Mouse (Mus musculus): ENCODE results near the gene Grm4. TPM values are rescaled to one million over a fixed set of nuclear protein-coding genes. Genes with fewer than 3 reads are reported as not detected.

Gene Grm4
- polyA plus RNA-seq, 1 experiment from 2014 or later = 0.29 TPM

DNA sequence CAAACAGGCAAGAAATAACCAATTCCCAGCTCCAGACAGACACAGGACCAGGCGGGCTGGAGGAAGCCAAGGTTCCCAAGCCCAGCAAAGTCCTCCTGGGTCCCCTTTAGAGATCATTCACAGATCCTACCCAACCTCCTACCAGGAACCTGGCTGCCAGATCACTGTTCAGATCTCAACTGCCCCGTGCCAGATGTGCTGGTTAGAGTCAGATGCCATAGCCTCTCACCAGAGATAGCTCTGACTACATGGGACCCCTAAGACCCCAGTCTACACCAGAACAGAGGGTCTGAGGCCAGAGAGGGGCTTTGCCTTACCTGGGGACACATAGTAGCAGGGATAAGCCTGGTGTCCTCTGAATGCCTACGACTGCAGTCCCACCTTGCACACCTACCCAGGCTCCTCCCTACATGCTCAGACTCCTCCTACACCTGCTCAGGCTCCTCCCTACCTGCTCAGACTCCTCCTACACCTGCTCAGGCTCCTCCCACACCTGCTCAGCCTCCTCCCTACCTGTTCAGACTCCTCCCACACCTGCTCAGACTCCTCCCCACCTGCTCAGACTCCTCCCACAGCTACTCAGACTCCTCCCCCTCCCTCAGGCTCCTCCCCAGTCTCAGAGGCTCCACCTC lies 63.2 kb downstream of the Grm4 start:
- Histone ChIP-seq H3K4me2 (replicated peaks) (no peak overlapping the region), H3K9ac (no peak overlapping the region), H3K27ac (no peak overlapping the region), H3K4me3 (replicated peaks) (no peak overlapping the region), H3K36me3 (no peaks in the 10 kb centered on the region), H3K4me1 (replicated peaks) (no peaks in the 10 kb centered on the region), H3K27me3 (replicated peaks) (peaks cover 4% of the 10 kb centered on the region; the same call in 1 of the 2 replicates), H3K9me3 (no peaks in the 10 kb centered on the region)
- WGBS = 75% methylated on average over 3 of the region's 3 CpGs
- ATAC-seq = no peak

DNA sequence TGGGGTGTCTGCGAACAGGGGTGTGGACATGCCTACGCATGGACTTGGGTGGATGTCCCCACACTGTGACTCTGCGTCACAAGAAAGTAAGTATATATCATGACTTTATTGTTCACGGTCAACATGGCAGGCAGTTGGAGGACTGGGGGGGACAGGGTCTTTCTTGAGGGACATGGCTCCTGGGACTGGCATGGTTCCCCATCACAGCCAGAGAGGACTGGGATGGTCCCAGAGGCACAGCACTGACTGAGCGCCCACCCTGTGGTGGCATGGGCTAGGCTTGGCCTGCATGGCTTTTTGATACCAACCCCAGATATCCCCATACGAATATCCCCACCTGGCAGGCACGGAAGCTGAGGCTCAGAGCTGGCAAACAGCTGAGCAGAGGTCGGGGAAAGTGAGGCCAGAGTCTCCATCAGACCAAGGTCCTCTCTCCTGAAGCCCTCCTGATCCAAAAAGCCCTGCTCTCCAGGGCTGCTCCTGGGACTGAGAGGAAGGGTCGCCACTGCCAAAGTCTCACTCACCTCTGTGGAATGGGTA lies 64.1 kb downstream of the Grm4 start:
- Histone ChIP-seq H3K4me3 (replicated peaks) (no peak overlapping the region), H3K27me3 (replicated peaks) (peaks cover 4% of the 10 kb centered on the region; the same call in 1 of the 2 replicates), H3K27ac (no peak overlapping the region), H3K4me2 (replicated peaks) (no peak overlapping the region), H3K9ac (no peak overlapping the region), H3K9me3 (no peaks in the 10 kb centered on the region), H3K36me3 (no peaks in the 10 kb centered on the region), H3K4me1 (replicated peaks) (no peaks in the 10 kb centered on the region)
- WGBS = 85% methylated on average over 9 of the region's 9 CpGs
- no peak for ATAC-seq

DNA sequence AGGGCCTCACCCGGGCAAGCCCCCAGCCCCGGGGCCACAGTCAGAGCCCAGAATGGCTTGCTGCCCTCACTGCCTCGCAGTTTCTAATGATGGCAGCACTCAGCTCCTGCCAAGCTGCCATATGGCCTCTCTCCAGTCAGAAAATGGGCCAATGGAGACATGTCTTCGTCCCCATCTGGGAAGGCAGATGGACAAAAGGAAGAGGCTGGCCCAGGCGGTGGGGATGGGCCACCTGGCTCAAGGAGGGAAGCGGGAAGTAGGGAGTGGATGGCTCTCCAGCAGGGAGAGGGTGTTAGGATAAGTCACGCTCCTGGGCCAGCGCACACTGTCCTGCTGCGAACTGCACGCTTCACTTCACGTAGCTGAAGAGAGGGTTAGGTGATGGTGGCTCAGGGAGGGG lies 64.8 kb downstream of the Grm4 start:
- H3K4me3 ChIP-seq (replicated peaks) = no peak overlapping the region
- 75% methylated on average over 11 of the region's 11 CpGs for WGBS
- no peaks in the 10 kb centered on the region for H3K9me3 ChIP-seq

DNA sequence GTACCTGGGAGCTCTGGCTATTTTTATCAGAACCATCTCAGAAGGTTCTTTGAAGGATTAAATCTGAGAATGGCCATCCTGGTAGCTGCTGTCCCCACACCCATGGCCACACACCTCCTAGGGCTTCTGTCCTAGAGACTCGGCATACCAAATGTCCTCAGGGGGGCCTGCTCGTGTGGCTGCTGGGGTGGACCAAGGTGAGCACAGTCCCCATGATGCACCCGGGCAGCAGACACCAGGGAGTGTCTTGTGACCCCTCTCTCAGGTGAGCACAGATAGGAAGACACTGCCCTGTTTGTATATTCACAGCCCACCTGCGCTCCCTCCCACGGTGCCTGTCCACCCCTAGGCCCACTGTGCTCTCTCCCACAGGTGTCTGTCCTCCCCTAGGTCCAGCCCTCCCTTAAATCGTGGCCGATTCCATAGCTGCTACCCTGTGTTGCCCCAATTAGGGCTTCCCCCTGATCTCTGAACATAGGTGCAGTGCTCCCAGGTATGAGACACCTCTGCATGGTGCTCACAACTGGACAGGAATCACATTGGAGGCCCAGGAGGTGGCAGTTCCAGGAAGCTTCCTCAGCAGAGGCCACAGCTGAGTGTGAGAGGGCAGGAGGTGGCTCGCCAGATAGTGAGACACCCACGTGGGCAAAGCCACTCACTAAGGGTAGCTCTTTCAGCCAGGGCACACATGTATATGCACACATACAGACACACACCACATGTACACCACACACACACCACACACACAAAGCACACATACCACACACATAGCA lies 66.0 kb downstream of the Grm4 start:
- H3K4me3 ChIP-seq (replicated peaks) = no peak overlapping the region
- H3K4me1 ChIP-seq (replicated peaks) = no peaks in the 10 kb centered on the region
- no peaks in the 10 kb centered on the region for H3K36me3 ChIP-seq
- H3K27ac ChIP-seq = no peak overlapping the region
- no peak overlapping the region for H3K9ac ChIP-seq
- peaks cover 3% of the 10 kb centered on the region; the same call in 1 of the 2 replicates for H3K27me3 ChIP-seq (replicated peaks)
- no peak overlapping the region for H3K4me2 ChIP-seq (replicated peaks)
- 71% methylated on average over 9 of the region's 9 CpGs for WGBS
- H3K9me3 ChIP-seq = no peaks in the 10 kb centered on the region
- no peak for ATAC-seq

More for the DNA sequence above, 64.8 kb downstream of the Grm4 start:
- Histone ChIP-seq H3K4me2 (replicated peaks) (no peak overlapping the region), H3K27ac (no peak overlapping the region), H3K4me1 (replicated peaks) (no peaks in the 10 kb centered on the region), H3K36me3 (no peaks in the 10 kb centered on the region), H3K9ac (no peak overlapping the region), H3K27me3 (replicated peaks) (peaks cover 4% of the 10 kb centered on the region; the same call in 1 of the 2 replicates)
- ATAC-seq = no peak

DNA sequence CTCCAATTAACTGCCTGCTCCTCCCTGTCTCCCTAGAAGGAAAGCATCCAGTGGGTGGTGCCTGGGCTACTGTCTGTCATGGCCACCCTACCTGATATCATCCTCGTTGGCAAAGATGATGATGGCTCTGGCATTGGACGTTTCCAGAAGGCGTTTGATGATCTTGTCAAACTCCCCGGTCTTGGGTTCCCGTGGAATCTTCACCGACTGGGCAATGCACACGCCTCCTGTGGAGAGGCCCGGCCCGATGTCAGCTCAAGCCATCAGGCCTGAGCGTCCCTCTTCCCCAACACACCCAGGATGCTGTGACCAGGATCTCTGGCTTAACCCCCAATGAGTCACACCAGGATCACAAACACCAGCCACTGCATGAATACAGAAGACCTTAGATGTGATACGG lies 66.8 kb downstream of the Grm4 start:
- 88% methylated on average over 11 of the region's 11 CpGs for WGBS

DNA sequence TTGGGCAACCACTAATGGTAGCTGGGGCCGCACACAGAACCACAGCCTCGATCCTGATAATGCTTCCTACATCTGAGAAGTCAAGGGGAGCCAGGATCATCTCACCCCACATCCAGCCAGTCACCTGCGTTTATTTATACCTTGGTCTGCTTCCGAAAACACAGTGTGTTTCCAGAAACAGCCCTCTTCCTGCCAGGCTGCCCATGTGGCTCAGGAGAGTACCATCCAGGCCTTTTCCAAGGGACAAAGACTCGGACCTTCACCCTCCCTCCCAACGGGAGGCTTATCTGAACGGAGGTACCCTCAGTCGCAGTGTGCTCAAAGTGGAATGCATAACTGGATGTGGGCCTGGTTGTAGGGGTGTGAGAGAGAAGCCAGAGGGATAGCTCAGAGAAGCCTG lies 68.2 kb downstream of the Grm4 start:
- Histone ChIP-seq H3K4me1 (replicated peaks) (no peaks in the 10 kb centered on the region), H3K9me3 (no peaks in the 10 kb centered on the region), H3K9ac (no peak overlapping the region), H3K36me3 (no peaks in the 10 kb centered on the region), H3K4me3 (replicated peaks) (no peak overlapping the region), H3K27me3 (replicated peaks) (no peaks in the 10 kb centered on the region), H3K4me2 (replicated peaks) (no peak overlapping the region), H3K27ac (no peak overlapping the region)
- WGBS = 71% methylated on average over 8 of the region's 8 CpGs
- ATAC-seq = no peak

More for the DNA sequence above, 66.8 kb downstream of the Grm4 start:
- no peaks in the 10 kb centered on the region for H3K9me3 ChIP-seq
- H3K36me3 ChIP-seq = no peaks in the 10 kb centered on the region
- H3K4me1 ChIP-seq (replicated peaks) = no peaks in the 10 kb centered on the region
- no peak overlapping the region for H3K4me3 ChIP-seq (replicated peaks)
- H3K4me2 ChIP-seq (replicated peaks) = no peak overlapping the region
- no peak for ATAC-seq
- no peaks in the 10 kb centered on the region for H3K27me3 ChIP-seq (replicated peaks)
- no peak overlapping the region for H3K9ac ChIP-seq
- H3K27ac ChIP-seq = no peak overlapping the region

DNA sequence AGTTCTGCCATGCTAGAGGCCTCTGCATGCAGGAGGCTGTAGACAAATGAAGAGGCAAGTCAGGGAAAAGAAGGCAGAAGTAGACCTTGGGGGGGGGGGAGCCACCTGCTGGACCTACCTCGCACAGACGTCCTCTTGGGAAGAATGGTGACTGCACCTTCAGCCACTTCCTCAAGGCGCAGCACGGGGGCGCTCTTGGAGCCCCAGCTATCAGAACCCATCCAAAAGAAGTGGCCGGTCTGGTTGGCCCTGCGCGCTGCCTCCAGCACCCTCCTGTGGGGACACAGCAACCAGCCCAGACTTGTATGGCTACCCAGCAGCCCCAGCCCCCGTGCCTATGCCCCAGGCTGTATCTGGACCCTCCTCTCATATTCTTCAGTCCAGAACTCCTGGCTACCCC lies 69.4 kb downstream of the Grm4 start:
- WGBS = 23% methylated on average over 9 of the region's 9 CpGs
- ATAC-seq = no peak
- no peak overlapping the region for H3K4me3 ChIP-seq (replicated peaks)
- H3K27ac ChIP-seq = no peak overlapping the region
- no peaks in the 10 kb centered on the region for H3K4me1 ChIP-seq (replicated peaks)
- H3K9ac ChIP-seq = no peak overlapping the region
- H3K27me3 ChIP-seq (replicated peaks) = no peaks in the 10 kb centered on the region
- no peaks in the 10 kb centered on the region for H3K36me3 ChIP-seq
- H3K4me2 ChIP-seq (replicated peaks) = no peak overlapping the region
- H3K9me3 ChIP-seq = no peaks in the 10 kb centered on the region

DNA sequence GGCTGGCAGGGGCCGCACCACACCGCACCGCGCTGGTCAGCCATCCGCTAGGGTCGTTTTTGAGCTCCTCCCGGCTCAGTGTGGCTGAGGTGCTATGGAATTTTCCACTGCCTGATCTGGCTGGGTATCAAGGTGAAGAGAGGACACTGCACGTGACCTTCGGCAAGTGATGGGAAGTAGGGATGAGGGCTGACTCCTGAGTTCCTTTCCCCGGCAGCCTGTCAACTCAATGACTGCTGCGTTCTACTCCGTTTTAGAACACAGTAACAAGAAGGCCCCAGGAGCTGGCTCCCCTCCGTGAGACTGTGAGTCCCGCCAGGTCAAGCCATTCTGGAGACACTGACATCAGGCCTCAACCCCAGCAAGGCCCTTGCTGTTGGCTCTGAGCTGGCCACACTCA lies 70.0 kb downstream of the Grm4 start:
- WGBS = 88% methylated on average over 14 of the region's 14 CpGs
- Histone ChIP-seq H3K27me3 (replicated peaks) (no peaks in the 10 kb centered on the region), H3K9ac (no peak overlapping the region), H3K4me3 (replicated peaks) (no peak overlapping the region), H3K27ac (no peak overlapping the region), H3K4me2 (replicated peaks) (no peak overlapping the region), H3K9me3 (no peaks in the 10 kb centered on the region), H3K4me1 (replicated peaks) (no peaks in the 10 kb centered on the region), H3K36me3 (no peaks in the 10 kb centered on the region)
- ATAC-seq = no peak

DNA sequence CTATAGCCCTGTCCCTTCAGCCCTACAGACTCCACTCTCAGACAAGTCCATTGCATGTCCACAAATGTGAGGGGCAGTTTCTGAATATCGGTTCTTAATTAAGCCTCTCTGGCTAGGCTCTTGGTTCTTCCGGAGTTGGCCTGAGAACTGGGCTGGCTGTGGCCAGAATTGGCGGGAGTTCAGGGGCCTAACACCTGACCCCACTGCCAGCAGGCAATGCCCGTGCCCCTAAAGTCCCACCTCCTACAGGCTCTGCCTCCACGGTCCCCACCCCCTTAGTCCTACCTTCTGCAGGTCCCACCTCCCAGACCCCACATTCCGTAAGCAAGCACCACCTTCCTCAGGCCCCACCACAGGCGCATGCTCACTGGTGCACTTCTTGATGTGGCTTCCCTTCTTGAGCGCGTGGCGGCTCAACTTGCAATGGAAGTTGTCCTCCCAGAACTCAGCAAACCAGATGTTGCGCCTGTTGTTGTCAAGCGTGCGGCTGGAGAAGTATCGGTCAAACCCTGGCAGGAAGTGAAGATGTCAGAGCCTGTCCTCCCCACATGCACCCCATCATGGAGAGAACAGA lies 71.4 kb downstream of the Grm4 start:
- Histone ChIP-seq H3K27ac (no peak overlapping the region), H3K36me3 (no peaks in the 10 kb centered on the region), H3K9me3 (no peaks in the 10 kb centered on the region), H3K4me2 (replicated peaks) (no peak overlapping the region), H3K4me1 (replicated peaks) (no peaks in the 10 kb centered on the region; the same call in 1 of the 2 replicates), H3K27me3 (replicated peaks) (no peaks in the 10 kb centered on the region), H3K4me3 (replicated peaks) (no peak overlapping the region), H3K9ac (no peak overlapping the region)
- WGBS = 82% methylated on average over 14 of the region's 14 CpGs
- no peak for ATAC-seq

DNA sequence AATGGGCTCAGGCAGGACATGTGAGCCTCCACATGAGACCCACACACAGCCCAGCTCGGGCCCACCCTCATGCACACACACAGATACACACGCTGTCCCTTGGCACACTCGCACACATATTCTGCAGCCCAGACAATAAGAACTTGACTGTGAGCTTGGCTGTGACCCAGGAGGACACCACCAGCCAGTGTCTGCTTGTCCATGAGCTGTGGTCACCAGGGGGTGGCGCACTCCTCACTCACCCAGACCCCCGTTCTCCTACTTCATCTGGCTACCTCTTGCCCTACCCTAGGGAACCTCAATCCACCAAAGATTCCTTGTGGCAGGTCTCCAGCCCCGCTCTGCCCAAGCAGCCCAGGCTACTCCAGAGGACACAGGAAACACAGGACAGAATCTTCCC lies 72.5 kb downstream of the Grm4 start:
- H3K9ac ChIP-seq = no peak overlapping the region
- no peak for ATAC-seq

DNA sequence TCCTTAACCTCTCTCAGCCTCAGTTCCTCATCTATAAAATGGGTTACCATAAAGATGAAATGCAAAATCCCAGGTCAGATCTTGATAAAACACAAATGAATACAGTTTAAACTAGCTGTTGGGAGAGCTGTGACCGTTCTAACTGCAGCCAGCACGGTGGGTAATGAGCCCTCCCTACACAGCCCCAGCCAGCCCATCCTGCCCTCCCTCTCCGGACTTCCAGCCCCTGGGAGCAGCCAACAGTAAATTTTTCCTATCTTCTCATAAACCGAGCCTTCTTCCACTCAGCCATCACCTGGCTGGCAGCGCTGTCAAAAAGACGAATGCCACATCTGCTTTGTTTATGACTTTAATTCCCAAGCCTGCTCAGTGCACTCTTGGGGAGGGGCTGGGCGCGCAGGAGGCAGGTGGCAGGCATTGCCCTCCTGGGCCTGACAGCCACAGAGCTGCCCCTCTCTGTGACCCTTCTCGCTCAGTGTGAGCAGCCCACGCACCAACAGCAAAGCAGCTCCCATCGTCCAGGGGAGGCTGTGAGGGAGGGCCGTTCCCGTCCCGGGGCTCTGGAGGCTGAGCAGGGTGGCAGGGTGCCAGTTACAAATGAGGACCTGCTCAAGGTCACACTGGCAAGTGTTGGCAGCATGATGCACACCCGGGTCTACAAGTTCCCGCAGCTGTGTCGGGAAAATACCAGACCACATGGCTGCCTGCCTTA lies 75.7 kb downstream of the Grm4 start:
- no peak overlapping the region for H3K4me3 ChIP-seq (replicated peaks)
- WGBS = 39% methylated on average over 17 of the region's 17 CpGs
- H3K4me1 ChIP-seq (replicated peaks) = peaks cover 19% of the 10 kb centered on the region
- H3K9ac ChIP-seq = no peak overlapping the region
- H3K9me3 ChIP-seq = no peaks in the 10 kb centered on the region
- H3K36me3 ChIP-seq = no peaks in the 10 kb centered on the region
- no peak overlapping the region for H3K27ac ChIP-seq
- no peak for ATAC-seq
- H3K4me2 ChIP-seq (replicated peaks) = no peak overlapping the region
- no peaks in the 10 kb centered on the region for H3K27me3 ChIP-seq (replicated peaks)

More for the DNA sequence above, 72.5 kb downstream of the Grm4 start:
- no peak overlapping the region for H3K4me2 ChIP-seq (replicated peaks)
- H3K4me3 ChIP-seq (replicated peaks) = no peak overlapping the region
- H3K9me3 ChIP-seq = no peaks in the 10 kb centered on the region
- H3K27ac ChIP-seq = no peak overlapping the region
- 71% methylated on average over 6 of the region's 6 CpGs for WGBS
- no peaks in the 10 kb centered on the region for H3K36me3 ChIP-seq
- H3K27me3 ChIP-seq (replicated peaks) = no peaks in the 10 kb centered on the region
- H3K4me1 ChIP-seq (replicated peaks) = peaks cover 2% of the 10 kb centered on the region; the same call in 1 of the 2 replicates

Data from intestine, embryonic 15.5 days (tissue).